Mouse (Mus musculus) retina, postnatal 7 days (tissue): Measurements from ENCODE around the gene Nova2.

Source experiments
- DNase-seq: peaks from one replicate; pipeline ENCODE4 v3.0.0-alpha.2; 2012; ENCODE audit warnings: low read depth, low spot score

Gene Nova2

GRCm38 (mm10) chr7:18925162-18925938 is at the start of gene Nova2:
TSS of gene Nova2 (plus strand) at chr7:18925888.
- peak; percentile 61 for DNase-seq

GRCm38 (mm10) chr7:18878691-18879090 is 47.0 kb upstream of the Nova2 start:
- DNase-seq: no peak

GRCm38 (mm10) chr7:18883991-18884744 is 41.5 kb upstream of the Nova2 start:
- DNase-seq: no peak

- no peak for DNase-seq
Measured at GRCm38 (mm10) chr7:18884745-18885422, 40.8 kb upstream of the Nova2 start.

- no peak for DNase-seq
Measured at GRCm38 (mm10) chr7:18886963-18887362, 38.7 kb upstream of the Nova2 start.

GRCm38 (mm10) chr7:18890848-18891247 is 34.8 kb upstream of the Nova2 start:
- DNase-seq: no peak

- DNase-seq: peak; percentile 72
Measured at GRCm38 (mm10) chr7:18891872-18892599, 33.7 kb upstream of the Nova2 start.

GRCm38 (mm10) chr7:18893009-18893408 is 32.7 kb upstream of the Nova2 start:
- no peak for DNase-seq

- no peak for DNase-seq
Measured at GRCm38 (mm10) chr7:18893651-18894430, 31.8 kb upstream of the Nova2 start.

GRCm38 (mm10) chr7:18896536-18896935 is 29.2 kb upstream of the Nova2 start:
- DNase-seq: no peak

GRCm38 (mm10) chr7:18900513-18900912 is 25.2 kb upstream of the Nova2 start:
- DNase-seq: no peak

- DNase-seq: no peak
Measured at GRCm38 (mm10) chr7:18902486-18902885, 23.2 kb upstream of the Nova2 start.

GRCm38 (mm10) chr7:18904971-18905370 is 20.7 kb upstream of the Nova2 start:
- DNase-seq: no peak

- DNase-seq: no peak
Measured at GRCm38 (mm10) chr7:18909797-18910196, 15.9 kb upstream of the Nova2 start.

GRCm38 (mm10) chr7:18910241-18910831 is 15.4 kb upstream of the Nova2 start, which contains the start of gene Ccdc61:
TSS of gene Ccdc61 (minus strand) at chr7:18910415.
- DNase-seq: peak; percentile 95

- DNase-seq: no peak
Measured at GRCm38 (mm10) chr7:18916254-18916653, 9.4 kb upstream of the Nova2 start.

- DNase-seq: no peak
Measured at GRCm38 (mm10) chr7:18917931-18918330, 7.8 kb upstream of the Nova2 start.

- DNase-seq: no peak
Measured at GRCm38 (mm10) chr7:18921069-18921468, 4.6 kb upstream of the Nova2 start.

GRCm38 (mm10) chr7:18922807-18923206 is 2.9 kb upstream of the Nova2 start:
- DNase-seq: no peak

- DNase-seq: no peak
Measured at GRCm38 (mm10) chr7:18923267-18923666, 2.4 kb upstream of the Nova2 start.
